Mouse (Mus musculus) kidney, adult 18-20 months (tissue): Measurements from ENCODE around the gene Gcnt3.
A peak's percentile ranks its signal among the peaks of the same experiment; 100 is the strongest.
"Not testable (repeated sequence)": the region's sequence is repeated elsewhere in the genome, so short reads cannot be mapped to it uniquely, and the experiment has no call there.

ENCODE experiments used
- DNase-seq: peaks from one replicate; pipeline ENCODE4 v3.0.0; 2021

Gcnt3 gene

DNA sequence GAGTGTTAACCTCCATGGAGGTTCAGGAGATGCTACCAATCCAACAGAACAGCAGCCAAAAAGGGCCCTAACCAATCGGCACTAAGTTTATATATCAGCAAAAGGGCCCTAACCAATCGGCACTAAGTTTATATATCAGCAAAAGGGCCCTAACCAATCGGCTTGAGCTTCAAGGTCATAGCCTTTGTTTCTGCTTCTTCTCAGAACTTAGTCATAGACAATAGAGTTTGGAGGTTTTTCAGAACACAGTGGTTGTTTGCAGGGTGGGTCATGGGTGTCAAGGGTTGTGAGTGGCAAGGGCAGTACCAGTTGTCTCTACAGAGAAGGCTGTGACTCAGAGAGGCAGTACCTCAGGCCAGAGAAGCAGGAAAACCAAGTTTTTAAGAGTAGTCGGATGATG lies 4.2 kb upstream of the Gcnt3 start:
- DNase-seq, result no peak

DNA sequence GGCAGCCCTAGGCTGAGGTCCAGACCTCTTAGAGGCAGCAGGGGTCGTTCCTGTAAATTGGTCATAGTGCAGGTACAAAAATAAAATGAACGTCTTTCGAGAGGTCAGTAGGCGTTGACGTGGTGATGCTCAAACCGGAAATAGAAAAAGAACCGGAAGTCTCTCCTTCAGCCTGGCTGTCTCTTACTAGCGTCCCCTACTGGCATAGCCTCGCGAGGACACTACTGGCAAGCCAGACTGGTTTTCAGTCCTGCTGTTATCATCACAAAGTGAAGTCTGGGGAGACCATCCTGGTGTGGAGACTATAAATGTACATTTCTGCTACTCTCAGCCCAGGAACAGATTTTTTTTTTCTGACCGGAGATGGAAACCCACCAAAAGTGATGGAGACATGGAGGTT lies 2.7 kb upstream of the Gcnt3 start:
- no peak for DNase-seq

DNA sequence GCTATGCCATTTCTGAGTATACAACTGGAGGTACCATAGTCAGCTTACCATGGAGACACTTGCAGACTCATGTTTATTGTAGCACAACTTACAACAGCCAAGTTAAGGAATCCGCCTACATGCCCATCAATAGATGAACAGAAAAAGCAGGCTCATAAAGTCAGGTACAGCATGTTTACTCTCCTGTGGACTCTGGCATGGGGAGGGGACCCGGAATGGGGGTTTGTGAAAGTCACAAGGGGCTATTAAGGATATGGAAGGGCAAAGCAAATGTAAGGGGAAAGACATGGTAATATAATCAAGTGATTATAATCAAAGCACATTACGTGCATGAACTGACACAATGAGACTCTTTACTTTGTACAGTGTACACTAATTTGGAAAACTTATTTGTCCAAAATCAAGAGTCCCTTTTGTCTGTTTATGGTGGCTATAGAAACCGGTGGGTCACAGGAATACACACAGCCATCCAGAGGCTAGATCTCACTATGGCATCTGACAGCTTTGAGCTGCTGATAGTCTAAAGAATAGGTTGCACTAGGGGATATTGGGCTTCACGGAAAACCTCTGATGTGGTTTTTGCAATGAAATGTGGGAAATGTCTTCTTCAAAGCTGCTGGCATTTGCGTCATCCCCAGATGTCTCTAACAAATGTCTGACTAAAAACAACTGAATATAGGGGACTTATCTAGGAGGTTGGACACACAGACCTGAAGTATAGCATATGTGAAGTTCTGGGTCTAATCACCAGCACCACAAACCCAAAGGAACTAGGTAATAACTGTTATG lies 1.9 kb upstream of the Gcnt3 start:
- no peak for DNase-seq

DNA sequence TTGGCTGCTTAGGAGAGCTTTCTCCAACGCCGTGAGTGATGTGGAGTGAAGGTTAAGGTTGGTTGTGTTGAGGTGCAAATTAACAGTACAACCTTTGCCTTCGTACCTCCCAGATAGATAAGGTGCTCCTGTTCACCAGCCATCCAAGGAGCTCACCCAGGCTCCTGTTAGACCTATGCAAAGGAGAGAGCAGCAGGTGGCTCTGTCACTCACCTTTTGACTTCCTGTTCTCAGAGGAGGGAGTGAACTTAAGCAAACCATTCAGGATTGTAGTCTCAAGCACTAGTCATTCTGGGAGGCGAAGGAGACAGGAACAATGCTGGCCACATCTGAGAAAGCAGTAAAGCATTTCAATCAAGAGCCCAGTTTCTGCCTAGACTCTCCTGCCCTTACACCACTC lies 1.2 kb downstream of the Gcnt3 start:
- DNase-seq, result no peak

DNA sequence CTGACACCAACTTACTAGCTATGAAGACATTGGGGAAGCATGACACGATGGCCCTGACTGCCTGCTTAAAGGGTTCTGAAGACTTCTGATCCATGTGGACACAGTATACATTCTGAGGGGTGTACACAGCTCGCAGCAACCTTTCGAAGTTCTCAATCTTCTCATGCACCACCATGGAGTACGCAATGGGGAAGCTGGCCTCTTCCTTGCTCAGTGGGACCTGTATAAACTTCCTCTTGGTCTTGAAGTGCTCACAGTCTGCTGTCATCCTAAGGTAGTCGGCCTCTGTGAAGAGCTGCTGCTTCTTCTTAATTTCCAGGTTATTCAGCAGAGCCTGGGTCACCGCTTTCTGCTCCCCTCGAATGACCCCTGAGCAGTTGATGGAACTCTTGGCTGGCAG lies 3.2 kb downstream of the Gcnt3 start:
- no peak for DNase-seq

DNA sequence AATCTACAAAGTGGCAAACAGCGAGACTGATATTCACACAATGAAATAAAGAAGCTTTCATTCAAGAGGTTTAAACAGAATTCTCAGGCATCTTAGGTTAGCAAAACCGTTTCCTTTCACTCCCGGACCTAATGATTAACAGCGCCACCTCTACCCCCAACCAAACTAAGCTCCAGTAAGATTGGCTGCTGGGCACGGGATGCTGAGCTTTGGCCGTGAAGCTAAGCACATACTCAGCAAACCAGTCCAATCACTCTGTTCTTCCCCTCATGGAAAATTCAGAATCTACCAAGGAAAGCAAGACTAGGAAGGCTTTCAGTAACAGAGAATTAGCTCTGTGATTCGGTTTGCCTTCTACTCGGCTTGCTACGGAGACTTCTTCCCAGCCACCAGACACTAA lies 4.8 kb downstream of the Gcnt3 start:
- DNase-seq, result peak; percentile 31

DNA sequence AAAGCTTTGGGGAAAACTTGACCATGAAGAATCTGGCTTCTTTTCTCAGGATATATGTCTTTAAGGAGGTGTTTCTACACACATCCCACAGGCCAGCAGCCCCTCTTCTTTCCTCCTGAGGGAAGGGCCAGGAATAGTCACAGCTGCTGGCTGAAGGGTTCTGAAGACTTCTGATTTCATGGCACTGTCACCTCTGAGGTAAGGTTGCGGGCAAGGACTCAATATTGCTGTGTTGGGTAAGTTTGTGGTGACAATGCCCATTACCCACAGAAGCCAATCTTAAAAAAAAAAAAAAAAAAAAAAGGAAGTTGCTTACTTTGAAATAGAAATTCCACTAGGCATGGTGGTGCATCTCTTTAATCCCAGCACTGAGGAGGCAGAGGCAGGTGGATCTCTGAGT lies 5.7 kb downstream of the Gcnt3 start:
- DNase-seq, result no peak

DNA sequence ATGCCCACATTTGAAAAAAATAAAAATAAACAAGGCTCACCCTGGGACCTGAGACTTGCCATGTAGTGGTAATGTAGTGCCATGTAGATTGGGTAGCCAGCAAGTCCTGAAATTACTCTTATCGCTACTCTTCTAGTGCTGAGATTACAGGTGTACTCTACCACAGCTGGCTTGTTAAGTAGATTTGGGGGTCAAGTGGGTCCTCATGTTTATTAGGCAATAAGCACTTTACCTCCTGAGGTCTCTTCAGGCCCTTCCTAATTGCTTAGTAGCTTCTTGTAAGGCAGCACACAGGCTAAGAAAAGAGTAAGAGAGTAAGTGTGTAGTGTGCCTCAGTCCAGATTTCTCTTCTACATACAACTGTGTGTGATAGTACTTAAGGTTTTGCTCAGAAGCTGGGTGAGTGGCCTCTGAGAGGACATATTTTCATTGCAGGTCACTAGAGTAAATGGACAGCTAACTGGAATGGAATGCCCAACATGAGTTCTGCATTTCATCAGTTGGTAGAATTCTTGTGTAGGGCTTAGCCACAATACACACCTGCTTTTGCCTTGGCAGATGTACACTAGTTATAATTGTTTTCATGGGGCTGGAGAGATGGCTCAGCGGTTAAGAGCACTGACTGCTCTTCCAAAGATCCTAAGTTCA lies 12.4 kb downstream of the Gcnt3 start:
- no peak for DNase-seq

DNA sequence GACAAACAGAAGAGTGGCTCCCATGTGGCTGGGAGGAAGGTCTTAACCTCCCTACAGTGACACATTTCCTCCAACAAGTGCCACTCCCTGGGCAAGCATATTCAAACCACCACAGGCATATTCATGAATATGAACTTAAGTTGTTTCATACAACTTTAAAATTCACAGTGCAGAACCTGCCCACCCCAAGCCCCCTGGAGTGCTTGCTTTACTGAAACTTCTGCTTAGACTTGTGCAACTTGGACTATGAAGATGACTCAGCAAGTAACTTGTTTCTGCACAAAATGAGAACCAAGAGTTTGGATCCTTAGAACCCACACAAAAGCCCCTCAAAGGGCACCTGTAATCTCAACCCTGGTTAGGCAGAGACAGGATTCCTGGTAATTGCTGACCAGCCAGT lies 13.2 kb downstream of the Gcnt3 start:
- DNase-seq, result no peak

DNA sequence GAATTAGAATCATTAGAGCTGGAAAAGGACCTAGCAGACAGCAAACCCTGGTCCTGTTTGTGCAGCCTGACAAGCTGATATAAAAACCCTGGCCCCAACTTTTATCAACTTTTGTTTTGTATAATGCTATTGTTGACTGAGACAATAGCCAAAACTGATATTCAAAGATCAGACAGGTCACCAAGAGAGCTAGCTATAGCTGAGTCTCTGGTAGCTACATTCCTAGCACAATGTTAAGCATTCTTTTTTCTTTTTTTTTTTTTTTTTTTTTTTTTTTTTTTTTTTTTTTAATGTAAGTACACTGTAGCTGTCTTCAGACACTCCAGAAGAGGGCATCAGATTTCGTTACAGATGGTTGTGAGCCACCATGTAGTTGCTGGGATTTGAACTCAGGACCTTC lies 14.3 kb downstream of the Gcnt3 start:
- DNase-seq, result not testable (repeated sequence)

DNA sequence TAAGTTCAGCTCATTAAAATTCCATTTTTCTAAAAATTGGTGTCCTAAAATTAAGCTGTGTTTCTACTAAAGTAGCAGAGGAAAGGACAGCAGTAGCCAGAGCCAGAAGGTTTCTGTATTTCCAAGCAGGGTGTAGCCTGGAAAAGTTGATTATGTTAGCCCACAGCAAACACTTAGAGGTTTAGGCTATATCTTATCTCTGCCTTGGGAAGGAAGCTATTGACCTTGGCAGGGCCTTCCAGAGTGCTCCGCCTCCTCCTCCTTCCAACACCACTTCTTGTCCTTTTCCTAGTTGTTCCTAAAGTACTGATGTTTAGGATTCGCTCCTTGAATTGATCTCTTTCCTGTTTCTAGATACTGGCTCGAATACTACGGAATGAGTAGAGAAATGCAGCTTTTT lies 15.8 kb downstream of the Gcnt3 start:
- no peak for DNase-seq

DNA sequence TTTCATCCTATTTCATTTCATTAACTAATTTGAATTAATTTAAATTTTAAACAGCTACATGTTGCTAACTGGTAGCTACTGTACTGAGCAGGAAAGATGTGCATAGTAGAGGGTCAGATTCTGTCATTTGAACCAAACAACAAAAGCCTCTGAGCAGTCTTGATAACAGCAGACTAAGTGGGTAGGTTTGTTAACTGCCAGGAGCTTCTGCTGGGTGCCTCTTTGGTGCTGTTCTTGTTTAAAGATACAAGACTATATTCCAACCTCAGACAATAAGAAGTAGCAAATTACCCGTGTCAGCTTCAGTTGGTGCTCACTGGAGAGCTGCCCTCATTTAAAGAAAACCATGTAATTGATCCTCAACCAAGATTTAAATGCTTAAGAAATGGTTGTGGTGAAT lies 16.3 kb downstream of the Gcnt3 start:
- DNase-seq, result no peak

DNA sequence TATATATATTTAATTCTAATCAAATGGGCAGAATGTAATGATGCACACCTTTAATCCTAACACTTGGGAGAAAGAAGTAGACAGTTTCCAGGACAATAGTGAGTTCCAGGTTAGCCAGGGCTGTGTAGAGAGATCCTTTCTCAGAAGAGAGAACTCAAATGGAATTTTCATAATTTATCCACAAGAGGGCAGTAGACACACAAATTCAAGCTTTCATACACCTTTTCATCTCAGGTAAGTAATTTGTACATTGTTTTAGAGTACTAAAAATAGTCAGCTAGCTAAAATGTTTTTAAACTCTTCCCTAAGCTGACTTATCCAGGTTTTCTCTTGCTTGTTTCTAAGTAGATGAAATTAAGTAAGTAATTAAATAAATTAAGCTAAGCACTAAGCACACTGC lies 19.0 kb downstream of the Gcnt3 start:
- DNase-seq, result no peak

DNA sequence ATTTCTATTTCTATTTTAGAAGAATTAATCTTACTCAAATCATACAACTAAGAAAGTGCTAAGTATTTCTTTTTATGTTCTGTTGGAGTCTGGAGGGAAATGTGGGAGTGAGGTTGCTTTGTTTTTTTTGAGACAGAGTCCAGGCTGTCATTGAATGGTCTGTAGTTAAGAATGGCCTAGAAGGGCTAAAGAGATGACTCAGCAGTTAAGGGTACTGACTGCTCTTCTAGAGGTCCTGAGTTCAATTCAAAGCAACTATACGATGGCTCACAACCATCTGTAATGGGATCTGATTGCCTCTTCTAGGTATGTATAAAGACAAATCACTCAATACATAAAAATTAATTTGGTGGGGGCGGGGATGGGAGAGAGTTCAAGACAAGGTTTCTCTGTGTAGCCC lies 22.3 kb downstream of the Gcnt3 start:
- DNase-seq, result no peak

DNA sequence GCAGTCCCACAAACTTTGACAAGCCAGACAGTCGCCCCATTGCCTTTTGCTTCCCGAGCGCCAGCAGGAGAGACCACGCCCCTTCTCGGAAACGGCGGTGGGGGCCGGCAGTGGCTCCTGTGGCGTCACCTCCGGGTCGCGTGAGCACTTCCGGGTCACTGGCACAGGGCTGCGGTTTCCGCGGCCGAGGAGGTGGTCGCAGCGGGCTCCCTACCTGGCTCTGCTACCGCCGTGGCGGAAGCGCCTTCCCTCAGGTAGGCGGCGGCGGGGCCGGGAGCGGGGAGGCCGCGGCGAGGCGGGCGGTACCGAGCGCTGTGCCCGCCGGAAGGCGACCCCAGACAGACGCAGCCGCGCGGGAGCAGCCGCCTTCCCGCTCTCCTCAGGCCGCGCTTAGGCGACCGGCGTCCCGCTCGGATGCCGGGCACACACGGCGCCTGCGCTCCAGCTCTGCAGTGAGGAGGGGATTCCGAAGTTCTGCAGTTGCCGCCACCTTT lies 25.4 kb downstream of the Gcnt3 start, which contains the start of gene Gtf2a2:
TSS of gene Gtf2a2 (plus strand) at position 143 of the 494 bp plus-strand sequence.
- DNase-seq, result peak; percentile 94

DNA sequence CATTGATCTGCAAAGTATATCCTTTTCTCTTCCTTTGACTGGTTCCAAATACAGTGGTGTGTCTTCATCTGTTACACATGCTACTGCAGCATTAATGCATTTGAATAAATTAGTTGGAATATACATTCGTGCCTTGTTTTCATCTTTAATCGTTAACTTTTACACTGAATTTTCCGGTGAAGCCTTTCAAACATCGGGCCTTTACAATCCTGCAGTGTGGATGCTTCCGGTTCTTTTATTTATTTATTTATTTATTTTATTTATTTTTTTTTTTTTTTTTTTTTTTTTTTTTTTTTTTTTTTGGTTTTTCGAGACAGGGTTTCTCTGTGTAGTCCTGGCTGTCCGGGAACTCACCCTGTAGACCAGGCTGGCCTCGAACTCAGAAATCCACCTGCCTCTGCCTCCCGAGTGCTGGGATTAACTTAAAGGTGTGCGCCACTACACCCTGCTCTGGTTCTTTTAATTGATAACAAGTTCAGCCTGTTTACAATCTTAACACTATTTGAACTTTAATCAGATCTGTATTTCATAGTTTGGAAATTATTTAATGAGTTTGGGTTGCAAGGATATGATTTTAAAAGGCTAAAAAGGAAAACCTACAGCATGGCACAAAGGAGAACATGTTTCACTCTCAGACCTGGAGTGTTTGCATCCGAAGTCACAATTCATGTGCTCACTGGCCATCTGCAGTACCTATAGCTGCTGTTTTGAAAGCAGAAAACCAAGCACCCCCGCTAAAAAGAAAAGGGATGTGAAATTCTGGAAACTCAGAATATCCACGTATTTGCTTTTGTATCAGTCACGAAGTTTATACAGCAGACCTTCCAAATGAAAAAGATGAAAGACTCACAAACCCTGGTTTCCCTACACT lies 26.1 kb downstream of the Gcnt3 start:
- no peak for DNase-seq

DNA sequence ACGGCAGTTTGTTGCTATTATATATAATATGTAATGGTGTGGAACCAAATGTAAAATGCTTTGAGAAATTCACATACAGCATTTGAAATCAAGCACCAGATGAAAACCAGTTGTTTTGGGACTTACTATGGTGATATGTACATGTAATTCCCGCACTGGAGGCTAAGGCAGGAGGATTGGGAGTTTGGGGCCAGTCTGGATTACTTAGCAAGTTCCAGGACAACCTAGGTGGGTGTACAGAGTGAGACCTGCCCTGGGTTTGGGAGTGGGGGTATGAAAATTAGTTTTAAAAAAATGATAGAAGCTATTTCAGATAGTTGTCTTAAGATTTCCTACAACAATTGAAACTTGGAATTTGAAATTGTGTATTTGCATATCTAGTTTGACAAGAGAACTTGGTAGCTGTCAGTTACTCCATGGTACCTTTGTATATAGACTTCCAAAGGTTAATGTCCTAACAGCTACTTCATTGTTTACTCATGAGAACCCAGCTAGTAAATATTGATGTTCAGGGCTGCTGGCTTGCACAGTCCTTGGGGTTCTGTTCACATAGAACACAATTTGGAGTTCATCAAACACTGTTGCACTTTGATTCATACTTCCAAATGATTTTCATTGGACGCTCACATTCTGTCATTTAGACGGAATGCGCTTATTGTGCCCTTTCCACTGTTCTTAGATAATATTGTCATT lies 27.0 kb downstream of the Gcnt3 start:
- DNase-seq, result no peak

DNA sequence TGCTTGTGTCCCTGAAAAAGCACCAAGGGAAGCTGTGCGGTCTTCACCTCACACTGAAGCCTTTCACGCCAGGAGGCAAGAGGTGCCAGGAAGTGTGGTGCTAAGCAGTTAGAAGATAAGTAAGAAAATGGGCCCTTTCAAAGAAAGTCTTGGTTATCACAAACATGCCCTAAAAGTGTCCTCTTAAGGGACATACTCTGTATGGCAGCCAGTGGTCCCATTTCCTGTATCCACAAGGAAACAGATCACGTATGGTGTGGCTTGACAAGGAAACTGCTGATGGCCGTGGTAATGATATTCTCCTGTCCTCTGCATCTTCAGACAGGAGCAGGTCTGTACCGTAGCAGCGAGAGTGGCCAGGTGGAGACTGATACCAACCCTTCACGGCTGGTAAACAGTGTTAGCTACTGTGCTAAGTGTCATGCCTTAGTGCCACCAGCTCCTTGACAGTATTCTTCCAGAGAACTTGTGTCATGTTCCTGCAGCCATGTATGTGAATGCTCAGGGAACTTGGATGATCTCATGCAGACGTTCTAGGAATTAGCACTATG lies 28.1 kb downstream of the Gcnt3 start:
- no peak for DNase-seq

DNA sequence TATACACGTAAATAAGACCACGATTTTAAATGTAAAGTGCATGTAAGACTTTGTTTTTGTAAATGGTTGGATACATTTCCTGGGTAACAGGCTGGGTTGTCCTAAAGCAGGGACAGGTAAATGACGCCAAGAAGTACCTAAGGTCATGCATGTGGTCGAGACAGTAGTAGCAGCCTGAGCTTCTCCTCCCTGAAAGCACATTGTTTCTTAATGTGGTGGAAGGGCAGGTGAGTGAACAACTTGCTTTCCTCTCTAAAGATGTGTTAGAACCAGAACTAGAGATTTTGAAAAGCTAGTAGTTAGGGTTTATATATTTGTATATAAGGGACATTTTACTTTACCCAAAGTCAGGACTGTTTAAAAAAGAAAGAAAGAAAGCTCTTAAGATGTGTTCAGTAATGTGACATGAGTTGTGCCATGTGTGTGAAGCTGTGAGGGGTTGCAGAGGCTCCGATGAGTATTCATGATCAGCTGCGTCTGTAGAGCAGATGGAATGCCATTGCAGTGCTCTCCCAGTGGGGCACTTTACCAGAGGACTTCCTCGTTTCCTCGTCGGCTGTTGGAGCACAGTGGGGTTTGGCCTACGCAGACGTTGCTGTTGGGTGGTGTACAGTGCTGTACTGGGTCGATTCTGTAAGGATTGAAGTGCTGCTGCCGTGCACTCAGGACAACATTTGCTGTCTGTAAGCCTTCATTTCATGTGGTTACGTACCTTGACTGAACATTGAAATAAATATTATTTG lies 30.2 kb downstream of the Gcnt3 start:
- DNase-seq, result no peak

DNA sequence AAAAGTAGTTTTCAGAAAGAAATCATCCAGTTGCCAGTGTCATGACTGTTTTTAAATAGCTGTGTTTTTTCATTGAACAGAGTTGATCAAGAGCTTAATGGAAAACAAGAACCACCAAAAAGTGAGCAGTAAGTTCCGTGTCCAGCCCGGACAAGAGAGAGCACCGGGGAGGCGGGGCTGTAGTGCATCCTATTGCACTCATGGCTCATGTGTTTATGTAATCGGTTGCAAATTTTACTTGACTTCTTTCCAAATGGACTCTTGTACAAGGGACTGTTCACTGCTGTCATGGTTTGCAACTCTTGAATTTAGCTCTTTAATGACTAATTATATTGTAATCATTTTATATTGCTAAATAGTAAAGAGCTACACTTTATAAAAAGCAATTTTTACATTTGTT lies 30.9 kb downstream of the Gcnt3 start:
- DNase-seq, result no peak

DNA sequence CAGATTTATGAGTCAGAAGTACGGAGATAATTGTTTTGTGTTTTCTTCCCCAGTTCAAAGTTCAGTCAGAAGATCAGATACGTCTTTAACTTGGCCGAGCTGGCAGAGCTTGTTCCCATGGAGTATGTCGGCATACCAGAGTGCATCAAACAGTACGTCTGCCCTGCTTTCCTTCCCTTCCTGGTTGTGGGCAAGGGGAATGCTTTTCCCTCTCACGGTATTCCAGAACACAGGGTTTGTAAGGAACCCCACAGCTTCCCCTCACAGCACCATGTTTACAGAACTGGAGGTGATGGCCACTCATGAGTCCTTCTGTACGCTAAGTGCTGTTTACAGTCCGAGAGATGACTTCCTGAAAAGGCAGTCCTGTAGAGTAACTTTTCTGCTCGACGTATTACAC lies 34.4 kb downstream of the Gcnt3 start:
- DNase-seq, result no peak

DNA sequence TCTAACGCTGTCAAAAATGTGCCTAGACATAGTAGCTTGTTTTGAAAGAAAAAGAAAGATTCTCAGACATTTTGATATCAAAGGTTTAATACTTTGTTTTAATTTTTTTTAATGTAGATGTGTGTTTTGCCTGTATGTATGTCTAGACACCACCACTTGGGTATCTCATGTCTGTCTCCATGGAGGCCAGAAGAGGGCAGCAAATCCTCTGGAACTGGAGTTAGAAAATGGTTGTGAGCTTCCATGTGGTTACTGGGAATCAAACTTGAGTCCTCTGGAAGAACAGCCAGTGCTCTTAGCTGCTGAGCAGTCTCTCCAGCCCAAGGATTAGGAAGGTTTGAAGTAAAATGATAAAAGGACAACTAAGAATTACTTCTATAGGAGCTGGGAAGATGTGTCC lies 38.6 kb downstream of the Gcnt3 start:
- no peak for DNase-seq
